Mouse (Mus musculus): ENCODE measurements at regions not wholly inside any gene's neighbourhood (a gene's known extent, or its start where the extent isn't known, plus 50 kb on each side); places are given as distances from the start of the nearest gene placed in this dataset.

GRCm38 (mm10) chr1:161712283-161712682 is 76.0 kb downstream of the Fasl start:
- TF ChIP-seq EP300 (optimal IDR thresholded peaks at IDR 0.05) (no peak), CTCF (IDR thresholded peaks at IDR 0.05; ENCODE audit: low read depth) (no peak)

Measured in stomach, postnatal 0 days (tissue).